Mouse (Mus musculus): ENCODE measurements around the gene Kl.

Gene Kl

GRCm38 (mm10) chr5:150961615-150962014, 9.2 kb downstream of the Kl start:
- ATAC-seq (ENCODE audit: insufficient number of reproducible peaks, low FRiP score, low TSS enrichment): no peak

- ATAC-seq (ENCODE audit: insufficient number of reproducible peaks, low FRiP score, low TSS enrichment): no peak
Observed at GRCm38 (mm10) chr5:150962756-150963155, 10.3 kb downstream of the Kl start.

DNA sequence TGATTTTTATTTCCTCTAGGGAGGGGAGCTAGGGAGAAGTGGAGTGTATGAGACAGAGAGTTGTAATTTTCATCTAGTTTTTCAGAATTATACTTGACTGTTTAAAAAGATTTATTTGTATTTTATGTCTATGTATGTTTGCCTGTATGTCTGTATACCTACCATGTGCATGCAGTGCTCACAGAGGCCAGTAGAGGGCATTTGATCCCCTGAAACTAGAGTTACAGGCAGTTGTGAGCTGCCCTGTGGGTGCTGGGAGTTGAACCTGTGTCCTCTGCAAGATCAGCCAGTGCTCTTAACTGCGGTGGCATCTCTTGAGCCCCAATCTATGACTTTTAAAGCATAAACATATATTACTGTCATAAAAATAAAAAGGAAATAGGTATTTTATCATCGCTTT, 15.5 kb downstream of the Kl start:
- no peak for ATAC-seq (ENCODE audit: insufficient number of reproducible peaks, low FRiP score, low TSS enrichment)

- no peak for ATAC-seq (ENCODE audit: insufficient number of reproducible peaks, low FRiP score, low TSS enrichment)
Observed at GRCm38 (mm10) chr5:150970551-150970950, 18.1 kb downstream of the Kl start.

DNA sequence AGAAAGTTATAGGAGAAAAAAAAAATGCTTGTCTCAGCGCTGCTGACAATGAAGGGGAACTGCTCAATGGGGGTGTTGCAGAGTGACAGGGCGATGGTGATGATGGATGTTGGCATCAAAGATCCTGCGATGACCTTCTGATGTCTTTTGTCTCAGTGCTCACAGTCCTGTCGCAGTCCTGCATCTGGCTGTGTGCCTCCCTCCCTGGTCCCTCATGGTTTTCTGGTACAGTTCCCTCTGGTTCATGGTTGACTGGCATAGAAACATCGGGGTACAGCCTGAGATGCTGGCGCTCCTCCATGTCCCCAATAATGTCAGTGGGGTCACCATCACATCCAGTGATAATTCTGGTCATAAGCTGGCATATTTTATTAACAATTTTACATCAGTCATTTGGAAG, 18.7 kb downstream of the Kl start:
- ATAC-seq (ENCODE audit: insufficient number of reproducible peaks, low FRiP score, low TSS enrichment): no peak

DNA sequence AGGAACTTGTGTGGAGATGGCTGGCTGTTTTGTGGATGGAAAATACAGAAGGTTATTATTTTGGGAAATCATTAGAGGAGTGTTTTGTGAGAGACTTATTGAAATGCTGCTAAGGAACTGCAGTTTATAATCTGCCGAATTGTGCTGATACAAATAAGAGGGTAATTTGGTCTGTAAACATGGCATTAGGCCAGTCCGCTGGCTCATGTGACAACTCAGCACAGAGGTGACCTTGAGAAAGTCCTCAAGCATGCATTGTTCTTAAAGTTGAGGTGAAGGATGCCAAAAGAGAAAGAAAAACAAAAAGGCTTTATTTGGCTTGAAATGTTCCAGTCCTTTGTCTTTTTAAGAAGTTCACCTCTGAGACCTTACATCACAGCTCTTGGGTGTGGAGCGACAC, 21.8 kb downstream of the Kl start:
- no peak for ATAC-seq (ENCODE audit: insufficient number of reproducible peaks, low FRiP score, low TSS enrichment)

DNA sequence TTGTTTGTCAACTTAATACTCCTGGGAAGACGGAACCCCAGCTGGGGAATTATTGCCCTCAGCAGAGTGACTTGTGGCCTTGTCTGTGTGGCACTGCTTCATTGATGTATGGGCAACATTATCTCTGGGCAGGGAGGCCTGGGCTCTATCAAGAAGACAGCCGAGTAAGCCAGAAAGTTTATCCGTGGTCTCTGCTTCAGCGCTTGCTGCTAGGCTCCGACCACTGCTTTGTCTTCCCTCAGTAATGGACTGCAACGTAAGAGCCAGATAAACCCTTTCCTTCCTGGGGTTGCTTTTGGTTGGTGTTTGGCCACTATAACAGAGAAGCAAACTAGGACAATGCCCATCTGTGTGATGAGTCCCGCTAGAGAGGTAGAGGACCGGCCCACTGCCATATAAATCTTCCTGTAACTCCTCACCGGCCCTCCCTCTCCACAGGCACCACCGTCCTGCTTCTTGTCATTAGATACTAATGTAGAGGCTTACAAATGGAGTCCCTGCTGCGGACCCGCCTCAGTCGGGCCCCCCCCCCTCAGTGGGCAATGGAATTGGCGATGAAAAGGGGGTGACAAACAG, 25.1 kb downstream of the Kl start:
- no peak for ATAC-seq (ENCODE audit: insufficient number of reproducible peaks, low FRiP score, low TSS enrichment)

GRCm38 (mm10) chr5:150979341-150980136, 27.1 kb downstream of the Kl start:
- ATAC-seq (ENCODE audit: insufficient number of reproducible peaks, low FRiP score, low TSS enrichment): no peak

- no peak for ATAC-seq (ENCODE audit: insufficient number of reproducible peaks, low FRiP score, low TSS enrichment)
Observed at GRCm38 (mm10) chr5:150982082-150982481, 29.7 kb downstream of the Kl start.

DNA sequence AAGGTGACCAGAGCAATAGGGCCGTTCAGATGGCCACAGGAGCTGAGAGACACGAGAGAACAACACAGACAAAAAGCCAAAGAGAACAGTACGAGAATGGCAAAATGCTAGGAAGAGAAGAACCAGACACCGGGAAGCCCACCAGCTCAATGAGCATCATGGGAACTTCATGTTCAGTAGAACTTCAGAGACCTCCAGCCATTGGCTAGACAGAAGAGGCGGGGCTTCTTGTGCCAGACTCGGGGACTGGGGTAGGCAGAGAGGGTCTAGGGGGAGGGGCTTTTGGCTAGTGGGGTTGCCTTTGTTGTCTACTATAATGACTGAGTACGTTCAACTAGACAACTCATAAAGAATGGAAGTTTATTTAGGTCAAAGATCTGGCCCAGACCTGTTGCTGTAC, 41.7 kb downstream of the Kl start:
- no peak for ATAC-seq (ENCODE audit: insufficient number of reproducible peaks, low FRiP score, low TSS enrichment)

- ATAC-seq (ENCODE audit: insufficient number of reproducible peaks, low FRiP score, low TSS enrichment): no peak
Observed at GRCm38 (mm10) chr5:150996586-150996985, 44.2 kb downstream of the Kl start.

- no peak for ATAC-seq (ENCODE audit: insufficient number of reproducible peaks, low FRiP score, low TSS enrichment)
Observed at GRCm38 (mm10) chr5:151001111-151001510, 48.7 kb downstream of the Kl start.

DNA sequence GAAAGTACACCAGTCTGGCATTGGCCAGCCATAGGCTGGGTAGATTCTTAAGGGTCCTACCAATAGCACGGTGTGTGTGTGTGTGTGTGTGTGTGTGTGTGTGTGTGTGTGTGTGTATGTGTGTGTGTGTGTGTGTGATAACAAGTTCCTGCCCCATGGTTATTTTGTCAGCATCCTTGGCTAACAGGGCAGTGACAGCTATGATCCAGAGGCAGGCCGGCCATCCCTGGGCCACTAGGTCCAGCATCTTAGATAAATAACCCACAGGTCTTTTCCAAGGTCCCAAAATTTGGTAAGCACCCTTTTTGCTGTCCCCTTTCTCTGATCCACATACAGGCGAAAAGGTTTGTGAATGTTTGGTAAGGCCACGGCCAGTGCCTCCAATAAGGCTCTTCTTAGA, 49.6 kb downstream of the Kl start:
- no peak for ATAC-seq (ENCODE audit: insufficient number of reproducible peaks, low FRiP score, low TSS enrichment)

- no peak for ATAC-seq (ENCODE audit: insufficient number of reproducible peaks, low FRiP score, low TSS enrichment)
Observed at GRCm38 (mm10) chr5:151004216-151004755, 51.9 kb downstream of the Kl start.

GRCm38 (mm10) chr5:151018450-151018849, 66.0 kb downstream of the Kl start:
- ATAC-seq (ENCODE audit: insufficient number of reproducible peaks, low FRiP score, low TSS enrichment): no peak

- ATAC-seq (ENCODE audit: insufficient number of reproducible peaks, low FRiP score, low TSS enrichment): no peak
Observed at GRCm38 (mm10) chr5:151018959-151019358, 66.6 kb downstream of the Kl start.

GRCm38 (mm10) chr5:151020031-151020820, 67.8 kb downstream of the Kl start:
- no peak for ATAC-seq (ENCODE audit: insufficient number of reproducible peaks, low FRiP score, low TSS enrichment)

DNA sequence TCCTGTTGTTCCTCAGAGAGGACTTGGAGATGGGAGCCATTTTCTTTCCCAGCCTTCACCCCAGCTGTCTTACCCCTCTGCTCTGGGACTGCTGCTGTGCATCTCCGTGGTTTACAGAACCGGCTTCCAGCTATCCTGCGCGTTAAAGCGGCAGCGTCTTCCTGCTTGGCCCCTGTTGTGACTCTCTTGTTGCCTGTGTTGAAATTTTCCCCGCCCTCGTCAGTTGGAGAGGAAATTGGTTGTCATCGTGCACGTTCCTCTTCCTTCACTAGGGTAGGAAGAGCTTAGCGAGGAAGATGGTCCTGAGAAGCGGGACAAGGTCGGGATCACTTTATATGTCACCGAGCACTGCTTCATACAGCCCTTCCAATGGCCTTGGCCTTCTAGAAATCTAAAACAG, 68.4 kb downstream of the Kl start:
- ATAC-seq (ENCODE audit: insufficient number of reproducible peaks, low FRiP score, low TSS enrichment): no peak

DNA sequence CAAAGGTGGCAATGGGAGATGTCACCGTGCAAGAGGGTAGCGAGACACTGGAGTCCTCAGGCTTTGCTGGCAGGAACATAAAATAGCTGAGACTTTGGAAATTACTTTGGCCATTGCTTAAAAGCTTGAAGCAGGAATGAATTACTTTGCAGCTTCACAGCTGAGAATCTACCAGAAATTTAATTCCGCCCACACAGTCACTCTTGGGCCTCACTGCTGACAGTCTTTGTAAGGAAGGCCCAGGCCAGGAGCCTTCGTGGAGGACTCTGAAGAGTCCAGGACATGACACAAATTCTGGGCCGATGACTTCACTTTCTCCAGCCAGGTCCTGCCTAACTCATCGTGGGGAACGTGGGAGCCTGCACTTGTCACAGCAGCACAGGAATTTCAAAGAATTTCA, 69.6 kb downstream of the Kl start:
- ATAC-seq (ENCODE audit: insufficient number of reproducible peaks, low FRiP score, low TSS enrichment): no peak

DNA sequence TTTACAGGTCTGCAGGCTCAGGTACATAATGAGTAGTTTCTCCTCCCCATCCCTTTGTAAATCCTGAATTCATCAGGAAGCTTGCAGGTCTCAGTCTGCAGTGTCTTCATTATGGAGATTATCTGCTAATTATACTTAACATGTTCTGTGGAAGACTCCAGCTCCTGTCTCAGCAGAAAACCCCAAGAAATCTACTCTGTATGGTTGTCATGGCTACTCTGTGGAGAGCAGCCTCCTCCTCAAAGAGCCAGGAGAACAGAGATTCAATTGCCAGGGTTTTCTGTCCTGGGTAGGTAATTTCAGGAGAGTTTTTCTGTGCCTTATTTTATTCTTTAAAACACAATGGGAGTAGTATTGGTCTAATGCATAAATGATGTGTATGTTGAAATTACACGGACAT, 70.5 kb downstream of the Kl start:
- no peak for ATAC-seq (ENCODE audit: insufficient number of reproducible peaks, low FRiP score, low TSS enrichment)

GRCm38 (mm10) chr5:151023461-151023860, 71.1 kb downstream of the Kl start:
- ATAC-seq (ENCODE audit: insufficient number of reproducible peaks, low FRiP score, low TSS enrichment): peak; percentile 76
